Mouse (Mus musculus): ENCODE data around the gene T2. TPM values are rescaled to one million over a fixed set of nuclear protein-coding genes. Genes with fewer than 3 reads are reported as not detected.

Gene T2
- polyA plus RNA-seq, 1 experiment from 2014 or later, result 0.33 TPM

GRCm38 (mm10) chr17:8371834-8372233 is 16.0 kb downstream of the T2 start:
- no peaks in the 10 kb centered on the region for H3K27me3 ChIP-seq (ENCODE audit: control insufficient read depth, insufficient read depth, low read length)
- H3K9me3 ChIP-seq (ENCODE audit: control insufficient read depth, low read length), result no peaks in the 10 kb centered on the region
- ATAC-seq (replicated peaks; ENCODE audit: low FRiP score) (peak; percentile 79), DNase-seq (ENCODE audit: low spot score) (peak; percentile 92)
- no peaks in the 10 kb centered on the region for H3K36me3 ChIP-seq (ENCODE audit: control insufficient read depth, insufficient read depth, low read length)
- peak overlapping the region; percentile 21 for H3K4me3 ChIP-seq (ENCODE audit: low read depth, low read length)
- 0% methylated on average over 7 of the region's 7 CpGs for WGBS
- H3K4me2 ChIP-seq (ENCODE audit: low read depth, low read length, severe bottlenecking), result peak overlapping the region; percentile 54
- peaks cover 36% of the 10 kb centered on the region for H3K4me1 ChIP-seq (replicated peaks; ENCODE audit: control insufficient read depth, insufficient read depth, low read length)
- H3K9ac ChIP-seq (ENCODE audit: low read length), result peak overlapping the region; percentile 57
- H3K27ac ChIP-seq (ENCODE audit: low read depth, low read length), result peak overlapping the region; percentile 98

GRCm38 (mm10) chr17:8372286-8373046 is 16.7 kb downstream of the T2 start:
- under 1% methylated on average over 18 of the region's 18 CpGs for WGBS
- Histone ChIP-seq H3K27ac (ENCODE audit: low read depth, low read length) (peak overlapping the region; percentile 98), H3K9ac (ENCODE audit: low read length) (peak overlapping the region; percentile 57), H3K4me2 (ENCODE audit: low read depth, low read length, severe bottlenecking) (peak overlapping the region; percentile 54), H3K4me1 (replicated peaks; ENCODE audit: control insufficient read depth, insufficient read depth, low read length) (peaks cover 30% of the 10 kb centered on the region), H3K4me3 (ENCODE audit: low read depth, low read length) (peak overlapping the region; percentile 21), H3K9me3 (ENCODE audit: control insufficient read depth, low read length) (no peaks in the 10 kb centered on the region), H3K27me3 (ENCODE audit: control insufficient read depth, insufficient read depth, low read length) (no peaks in the 10 kb centered on the region), H3K36me3 (ENCODE audit: control insufficient read depth, insufficient read depth, low read length) (no peaks in the 10 kb centered on the region)
- ATAC-seq (replicated peaks; ENCODE audit: low FRiP score) (peak; percentile 27), DNase-seq (ENCODE audit: low spot score) (peak; percentile 87)

- H3K4me2 ChIP-seq (ENCODE audit: low read depth, low read length, severe bottlenecking), result no peak overlapping the region
- H3K4me3 ChIP-seq (ENCODE audit: low read depth, low read length), result no peak overlapping the region
- DNase-seq (ENCODE audit: low spot score) (no peak), ATAC-seq (replicated peaks; ENCODE audit: low FRiP score) (no peak)
- no peaks in the 10 kb centered on the region for H3K36me3 ChIP-seq (ENCODE audit: control insufficient read depth, insufficient read depth, low read length)
- H3K9ac ChIP-seq (ENCODE audit: low read length), result no peak overlapping the region
- H3K27me3 ChIP-seq (ENCODE audit: control insufficient read depth, insufficient read depth, low read length), result no peaks in the 10 kb centered on the region
- no peaks in the 10 kb centered on the region for H3K9me3 ChIP-seq (ENCODE audit: control insufficient read depth, low read length)
- peaks cover under 1% of the 10 kb centered on the region; the same call in 1 of the 2 replicates for H3K4me1 ChIP-seq (replicated peaks; ENCODE audit: control insufficient read depth, insufficient read depth, low read length)
- WGBS, result 69% methylated on average over 5 of the region's 5 CpGs
- no peak overlapping the region for H3K27ac ChIP-seq (ENCODE audit: low read depth, low read length)
Observed at GRCm38 (mm10) chr17:8377298-8377697, 21.5 kb downstream of the T2 start.

- no peaks in the 10 kb centered on the region for H3K9me3 ChIP-seq (ENCODE audit: control insufficient read depth, low read length)
- no peak overlapping the region for H3K27ac ChIP-seq (ENCODE audit: low read depth, low read length)
- no peak for DNase-seq (ENCODE audit: low spot score)
- H3K4me1 ChIP-seq (replicated peaks; ENCODE audit: control insufficient read depth, insufficient read depth, low read length), result peaks cover 6% of the 10 kb centered on the region; the same call in 1 of the 2 replicates
- H3K4me2 ChIP-seq (ENCODE audit: low read depth, low read length, severe bottlenecking), result no peak overlapping the region
- H3K9ac ChIP-seq (ENCODE audit: low read length), result no peak overlapping the region
- no peaks in the 10 kb centered on the region for H3K36me3 ChIP-seq (ENCODE audit: control insufficient read depth, insufficient read depth, low read length)
- 92% methylated on average over 2 of the region's 2 CpGs for WGBS
- H3K27me3 ChIP-seq (ENCODE audit: control insufficient read depth, insufficient read depth, low read length), result peaks cover 28% of the 10 kb centered on the region
- ATAC-seq (replicated peaks; ENCODE audit: low FRiP score), result no peak
- H3K4me3 ChIP-seq (ENCODE audit: low read depth, low read length), result no peak overlapping the region
Observed at GRCm38 (mm10) chr17:8385441-8385840, 29.6 kb downstream of the T2 start.

- Histone ChIP-seq H3K9ac (ENCODE audit: low read length) (no peak overlapping the region), H3K27me3 (ENCODE audit: control insufficient read depth, insufficient read depth, low read length) (peaks cover 31% of the 10 kb centered on the region)
- ATAC-seq (replicated peaks; ENCODE audit: low FRiP score), result no peak
Observed at GRCm38 (mm10) chr17:8388463-8388862, 32.7 kb downstream of the T2 start.

GRCm38 (mm10) chr17:8388990-8389789 is 33.4 kb downstream of the T2 start:
- peaks cover 31% of the 10 kb centered on the region for H3K27me3 ChIP-seq (ENCODE audit: control insufficient read depth, insufficient read depth, low read length)
- under 1% methylated on average over 28 of the region's 28 CpGs for WGBS
- ATAC-seq (replicated peaks; ENCODE audit: low FRiP score) (no peak), DNase-seq (ENCODE audit: low spot score) (no peak)
- no peaks in the 10 kb centered on the region for H3K36me3 ChIP-seq (ENCODE audit: control insufficient read depth, insufficient read depth, low read length)
- peaks cover 6% of the 10 kb centered on the region; the same call in 1 of the 2 replicates for H3K4me1 ChIP-seq (replicated peaks; ENCODE audit: control insufficient read depth, insufficient read depth, low read length)
- peak overlapping the region; percentile 19 for H3K4me3 ChIP-seq (ENCODE audit: low read depth, low read length)
- peak overlapping the region; percentile 52 for H3K4me2 ChIP-seq (ENCODE audit: low read depth, low read length, severe bottlenecking)
- H3K9ac ChIP-seq (ENCODE audit: low read length), result peak overlapping the region; percentile 14
- no peak overlapping the region for H3K27ac ChIP-seq (ENCODE audit: low read depth, low read length)
- H3K9me3 ChIP-seq (ENCODE audit: control insufficient read depth, low read length), result no peaks in the 10 kb centered on the region

More at GRCm38 (mm10) chr17:8388463-8388862, 32.7 kb downstream of the T2 start:
- 3% methylated on average over 13 of the region's 13 CpGs for WGBS
- Histone ChIP-seq H3K27ac (ENCODE audit: low read depth, low read length) (no peak overlapping the region), H3K4me2 (ENCODE audit: low read depth, low read length, severe bottlenecking) (peak overlapping the region; percentile 52; the same call in 1 of the 2 replicates), H3K4me1 (replicated peaks; ENCODE audit: control insufficient read depth, insufficient read depth, low read length) (peaks cover 6% of the 10 kb centered on the region; the same call in 1 of the 2 replicates), H3K36me3 (ENCODE audit: control insufficient read depth, insufficient read depth, low read length) (no peaks in the 10 kb centered on the region), H3K4me3 (ENCODE audit: low read depth, low read length) (peak overlapping the region; percentile 19; the same call in 1 of the 2 replicates), H3K9me3 (ENCODE audit: control insufficient read depth, low read length) (no peaks in the 10 kb centered on the region)
- DNase-seq (ENCODE audit: low spot score), result peak; percentile 77

- peaks cover 6% of the 10 kb centered on the region; the same call in 1 of the 2 replicates for H3K4me1 ChIP-seq (replicated peaks; ENCODE audit: control insufficient read depth, insufficient read depth, low read length)
- WGBS, result 7% methylated on average over 10 of the region's 10 CpGs
- no peak overlapping the region for H3K27ac ChIP-seq (ENCODE audit: low read depth, low read length)
- H3K4me3 ChIP-seq (ENCODE audit: low read depth, low read length), result no peak overlapping the region
- no peaks in the 10 kb centered on the region for H3K9me3 ChIP-seq (ENCODE audit: control insufficient read depth, low read length)
- H3K9ac ChIP-seq (ENCODE audit: low read length), result no peak overlapping the region
- ATAC-seq (replicated peaks; ENCODE audit: low FRiP score) (no peak), DNase-seq (ENCODE audit: low spot score) (no peak)
- H3K4me2 ChIP-seq (ENCODE audit: low read depth, low read length, severe bottlenecking), result peak overlapping the region; percentile 52; the same call in 1 of the 2 replicates
- peaks cover 31% of the 10 kb centered on the region for H3K27me3 ChIP-seq (ENCODE audit: control insufficient read depth, insufficient read depth, low read length)
- no peaks in the 10 kb centered on the region for H3K36me3 ChIP-seq (ENCODE audit: control insufficient read depth, insufficient read depth, low read length)
Observed at GRCm38 (mm10) chr17:8389790-8390095, 34.0 kb downstream of the T2 start.

- Histone ChIP-seq H3K4me3 (ENCODE audit: low read depth, low read length) (no peak overlapping the region), H3K4me2 (ENCODE audit: low read depth, low read length, severe bottlenecking) (no peak overlapping the region), H3K4me1 (replicated peaks; ENCODE audit: control insufficient read depth, insufficient read depth, low read length) (peaks cover 6% of the 10 kb centered on the region; the same call in 1 of the 2 replicates), H3K36me3 (ENCODE audit: control insufficient read depth, insufficient read depth, low read length) (no peaks in the 10 kb centered on the region), H3K27me3 (ENCODE audit: control insufficient read depth, insufficient read depth, low read length) (peaks cover 31% of the 10 kb centered on the region), H3K9ac (ENCODE audit: low read length) (no peak overlapping the region), H3K27ac (ENCODE audit: low read depth, low read length) (no peak overlapping the region), H3K9me3 (ENCODE audit: control insufficient read depth, low read length) (no peaks in the 10 kb centered on the region)
- ATAC-seq (replicated peaks; ENCODE audit: low FRiP score), result no peak
- DNase-seq (ENCODE audit: low spot score), result no peak
- 48% methylated on average over 4 of the region's 4 CpGs for WGBS
Observed at GRCm38 (mm10) chr17:8390487-8390886, 34.7 kb downstream of the T2 start.

Measured in forebrain, embryonic 11.5 days (tissue).